Mouse (Mus musculus) naive thymus-derived CD4-positive, alpha-beta T cell, adult 2 months (primary cell): ENCODE data around the gene Ptpn13.

ENCODE experiments used
- DNase-seq: peaks from one replicate; pipeline ENCODE4 v3.0.0-alpha.2; 2011; ENCODE audit warnings: low read depth

The Ptpn13 gene

DNA sequence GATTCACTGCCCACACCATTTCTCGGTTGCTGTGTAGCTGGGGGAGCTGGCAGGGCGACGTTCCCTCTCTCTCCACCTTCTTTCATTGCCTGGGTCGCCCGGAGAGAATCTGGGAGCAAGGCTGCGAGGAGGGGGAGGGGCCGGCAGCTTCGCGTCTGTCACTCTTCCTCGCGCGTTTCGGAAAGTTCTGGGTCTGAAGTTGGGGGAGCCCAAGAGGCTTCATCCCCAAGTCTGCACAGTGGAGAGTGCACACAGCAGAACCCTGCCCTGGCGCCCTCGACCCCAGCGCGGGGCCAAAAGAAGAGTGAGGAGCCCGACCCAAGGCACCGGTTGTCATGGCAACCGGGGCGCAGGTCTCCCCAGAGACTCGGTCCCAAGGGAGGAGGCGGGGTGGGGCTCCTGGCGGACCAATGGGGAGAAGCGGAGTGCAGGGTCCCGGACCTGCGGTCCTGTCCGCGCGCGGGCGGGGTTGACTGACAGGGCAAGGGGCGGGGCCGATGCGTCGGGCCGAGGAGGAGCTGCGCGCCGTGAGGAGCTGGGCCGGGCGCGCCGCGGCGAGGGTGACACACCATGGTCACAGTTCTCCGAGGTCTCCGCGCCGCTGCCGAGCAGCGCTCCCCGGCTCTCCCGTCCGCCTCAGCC is at the start of gene Ptpn13:
Gene Ptpn13, plus strand, starts transcription at position 515 of the 642 bp plus-strand sequence.
- peak; percentile 69 for DNase-seq

GRCm38 (mm10) chr5:103375226-103375625 is 49.8 kb upstream of the Ptpn13 start:
- DNase-seq: no peak

- DNase-seq: peak; percentile 50
Observed at GRCm38 (mm10) chr5:103376354-103377295, 48.4 kb upstream of the Ptpn13 start.

DNA sequence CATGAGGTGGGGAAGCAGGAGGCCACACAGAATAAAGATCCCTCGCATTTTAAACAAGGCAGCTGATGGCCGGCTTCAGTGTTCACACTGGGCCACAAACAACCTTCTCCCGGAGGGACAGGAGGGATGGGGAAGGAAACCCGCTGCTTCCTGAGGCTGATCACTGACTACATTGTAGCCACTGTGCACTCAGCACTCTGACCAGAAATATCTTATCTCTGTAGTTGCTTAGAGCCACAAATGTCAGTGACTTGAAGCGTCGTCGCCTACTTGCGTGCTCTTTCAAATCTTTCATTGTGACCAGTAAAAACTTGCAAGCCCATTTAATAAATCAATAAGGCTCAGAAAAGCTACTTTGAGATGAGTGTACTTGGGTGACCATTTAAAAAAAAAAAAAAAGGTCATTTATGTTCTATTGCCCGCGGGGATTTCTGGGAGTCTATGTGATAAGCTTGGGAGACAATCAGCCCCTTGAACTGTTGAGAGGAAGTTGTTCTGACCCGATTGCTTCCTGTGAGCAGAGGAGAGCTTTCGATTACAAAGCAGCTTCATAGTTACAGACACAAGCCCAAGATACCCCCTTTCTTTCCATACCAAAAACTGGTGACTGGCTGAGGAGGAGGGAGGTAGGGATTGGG is 47.4 kb upstream of the Ptpn13 start:
- peak; percentile 54 for DNase-seq

- DNase-seq: no peak
Observed at GRCm38 (mm10) chr5:103380785-103381527, 44.0 kb upstream of the Ptpn13 start.

- DNase-seq: no peak
Observed at GRCm38 (mm10) chr5:103382951-103383350, 42.0 kb upstream of the Ptpn13 start.

DNA sequence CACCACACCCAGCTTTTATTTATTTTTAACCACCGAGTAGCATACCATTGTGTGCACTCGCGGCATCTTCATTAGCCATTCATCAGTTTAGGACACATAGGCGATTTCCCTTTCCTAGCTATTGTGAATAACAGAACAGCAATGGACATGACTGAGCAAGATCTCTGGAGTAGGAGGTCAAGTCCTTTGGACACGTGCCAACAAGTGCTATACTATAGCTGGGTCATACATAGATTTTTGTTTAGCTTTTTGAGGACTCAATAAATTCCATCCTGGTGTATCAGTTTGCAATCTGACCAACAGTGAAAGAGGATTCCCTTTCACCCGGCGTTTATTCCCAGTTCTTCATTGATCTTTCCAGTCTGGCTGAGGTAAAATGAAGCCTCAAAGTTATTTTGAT is 41.0 kb upstream of the Ptpn13 start:
- no peak for DNase-seq

DNA sequence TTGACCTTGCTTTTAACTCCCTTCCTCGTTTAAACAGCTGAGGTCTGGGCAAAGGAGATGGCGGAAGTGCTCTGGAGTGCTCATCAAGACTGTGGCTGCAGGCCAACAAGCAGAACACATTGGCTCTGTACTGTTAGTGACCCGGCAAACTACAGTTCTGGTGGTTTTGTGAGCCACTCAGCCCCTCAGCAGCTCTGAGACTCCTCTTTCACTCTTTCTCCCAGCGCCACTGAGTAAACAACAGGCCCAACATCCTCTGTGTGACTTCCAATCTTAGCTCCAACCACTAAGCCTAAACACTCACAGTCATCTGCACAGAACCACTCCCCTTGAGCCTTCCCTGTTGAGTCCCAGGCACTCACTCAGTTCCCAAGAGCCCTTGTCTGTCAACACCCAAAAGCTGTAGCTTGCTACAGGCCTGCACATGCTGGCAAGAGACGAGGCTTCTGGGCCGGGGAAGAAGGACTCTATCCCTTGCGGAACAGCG is 37.4 kb upstream of the Ptpn13 start:
- DNase-seq: no peak

- no peak for DNase-seq
Observed at GRCm38 (mm10) chr5:103389415-103389814, 35.6 kb upstream of the Ptpn13 start.

DNA sequence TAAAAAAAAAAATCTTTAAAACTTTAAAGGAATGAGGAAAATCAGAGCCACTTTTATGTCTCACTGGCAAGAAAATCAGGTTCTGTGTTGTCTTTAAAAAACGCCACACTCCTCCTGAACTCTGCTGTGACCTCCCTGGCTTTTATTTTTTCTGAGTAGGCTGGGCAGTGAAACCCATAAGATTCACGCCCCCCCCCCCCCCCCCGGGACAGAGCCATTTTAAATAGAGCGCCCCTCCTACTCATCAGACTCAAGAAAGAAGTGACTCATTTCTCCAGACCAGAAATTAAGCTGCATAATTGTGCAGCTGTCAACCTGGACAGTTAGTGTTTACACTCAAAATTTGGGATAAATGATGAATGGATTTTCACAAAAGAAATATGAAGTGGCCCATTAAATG is 31.8 kb upstream of the Ptpn13 start:
- DNase-seq: no peak

DNA sequence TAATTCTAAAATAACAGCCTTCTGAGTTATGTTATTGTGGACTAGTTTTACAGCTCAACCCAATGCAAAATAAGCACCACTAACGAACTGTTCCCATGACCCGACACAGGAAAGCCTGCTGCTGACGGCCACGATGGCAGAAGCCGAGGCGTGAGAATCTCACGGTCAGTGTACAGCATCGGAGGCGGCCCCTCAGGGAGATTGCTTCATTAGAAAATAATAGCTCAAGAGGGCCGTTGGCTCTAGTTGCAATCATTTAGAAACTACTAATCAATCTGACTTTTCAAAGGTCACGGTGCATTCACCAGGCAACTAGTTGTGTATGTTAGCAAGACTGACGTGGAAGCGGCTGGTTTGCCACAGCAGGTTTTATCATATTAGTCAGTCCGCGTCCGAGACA is 31.2 kb upstream of the Ptpn13 start:
- no peak for DNase-seq

- DNase-seq: no peak
Observed at GRCm38 (mm10) chr5:103395683-103396082, 29.3 kb upstream of the Ptpn13 start.

DNA sequence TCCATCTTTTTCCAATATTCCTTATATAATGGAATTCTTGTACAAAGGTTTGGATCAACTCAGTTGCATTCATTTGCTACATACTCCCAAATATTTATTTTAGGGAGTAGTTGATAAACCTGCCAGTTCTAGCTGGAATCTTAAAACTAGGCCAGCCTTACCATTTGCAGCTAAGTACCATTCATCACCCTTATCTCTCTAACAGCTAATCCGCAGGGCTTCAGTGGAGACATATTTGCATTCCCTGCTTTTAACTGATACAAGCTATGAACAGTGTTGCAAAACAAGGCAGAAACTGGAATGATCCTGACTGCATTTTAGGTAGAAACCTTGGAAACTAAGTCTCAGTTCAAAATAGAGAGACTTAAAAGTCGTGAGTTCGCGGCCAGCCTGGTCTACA is 27.6 kb upstream of the Ptpn13 start:
- DNase-seq: no peak

DNA sequence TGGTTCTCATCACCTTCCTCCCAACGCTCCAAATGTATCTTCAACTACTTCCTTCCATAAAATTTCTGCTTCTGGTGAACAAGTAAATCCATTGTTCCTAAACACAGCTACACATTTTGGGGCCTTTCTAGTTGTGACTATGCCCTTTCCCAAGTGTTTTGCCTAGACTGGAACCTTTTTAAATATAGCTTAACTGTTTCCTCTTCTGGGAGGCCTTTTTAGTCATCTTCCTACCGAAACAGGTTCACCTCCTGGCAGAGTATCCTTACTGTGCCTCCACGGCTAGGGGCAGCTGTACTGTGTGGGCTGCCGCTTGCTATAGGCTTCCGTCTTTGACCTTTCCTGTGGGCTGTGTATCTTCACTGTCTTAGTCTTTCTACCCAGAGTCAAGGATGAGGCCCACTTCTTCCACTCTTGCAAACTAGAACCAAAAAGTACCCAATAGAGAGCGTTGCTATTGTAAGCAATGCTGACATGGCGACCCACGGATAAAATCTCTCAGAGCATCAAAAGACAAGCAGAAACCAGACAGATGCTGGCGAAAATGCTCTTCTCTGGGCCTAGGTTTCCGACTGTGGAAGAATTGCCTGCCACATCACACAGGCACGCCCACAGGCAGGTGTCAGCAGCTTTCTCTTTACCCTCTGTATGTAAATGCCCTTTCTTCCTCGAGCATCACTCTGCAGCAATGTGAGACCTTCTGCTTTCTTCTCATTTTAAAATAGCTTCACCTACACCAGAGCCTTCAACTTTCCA is 20.6 kb upstream of the Ptpn13 start:
- peak; percentile 27 for DNase-seq

GRCm38 (mm10) chr5:103405921-103406320 is 19.1 kb upstream of the Ptpn13 start:
- DNase-seq: no peak

DNA sequence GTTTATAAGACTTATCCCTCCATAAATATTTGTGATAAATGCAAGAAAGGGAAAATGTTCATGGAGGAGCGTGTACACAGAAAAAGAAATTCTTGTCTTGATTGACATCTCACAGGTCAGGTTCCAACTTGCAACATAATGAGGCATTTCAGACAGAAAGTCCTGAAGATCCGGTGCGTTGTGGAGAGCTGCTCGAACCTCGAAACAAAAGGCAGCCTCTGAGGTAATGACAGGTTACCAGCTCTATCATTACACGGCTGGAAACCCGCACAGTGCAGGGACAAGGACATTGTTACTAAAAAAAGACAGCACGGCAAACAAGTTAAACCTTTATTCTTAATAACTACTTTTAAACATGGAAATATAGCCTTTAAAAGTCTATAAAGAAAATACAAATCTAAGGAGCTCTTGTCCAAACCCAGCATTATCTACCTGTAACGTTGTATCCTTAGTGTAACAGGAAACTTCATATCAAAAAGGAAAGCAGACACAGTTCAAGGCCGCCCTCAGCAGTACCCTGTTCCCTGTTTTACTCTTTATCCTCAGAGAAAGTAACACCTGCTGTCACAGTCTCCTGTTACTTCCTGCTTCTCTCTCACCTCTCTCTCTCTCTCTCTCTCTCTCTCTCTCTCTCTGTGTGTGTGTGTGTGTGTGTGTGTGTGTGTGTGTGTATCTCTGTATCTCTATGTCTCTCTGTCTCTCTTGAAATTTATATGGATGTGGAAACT is 12.8 kb upstream of the Ptpn13 start:
- DNase-seq: no peak

DNA sequence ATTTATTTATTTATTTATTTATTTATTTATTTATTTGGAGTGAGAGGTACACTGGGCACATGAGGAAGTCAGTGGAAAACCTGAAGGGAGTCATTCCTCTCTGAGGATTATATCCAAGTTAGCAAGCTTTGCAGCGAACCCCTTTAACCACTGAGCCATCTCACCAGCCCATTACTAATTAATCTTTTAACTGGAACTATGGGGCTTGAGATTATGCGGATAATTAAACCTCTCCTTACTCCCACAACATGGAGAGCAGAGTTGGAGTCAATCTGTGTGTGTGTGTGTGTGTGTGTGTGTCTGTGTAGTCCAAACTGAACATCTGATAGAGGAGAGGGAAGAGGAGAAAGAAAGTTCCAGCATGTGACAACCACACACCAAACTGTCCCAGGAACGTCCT is 10.4 kb upstream of the Ptpn13 start:
- DNase-seq: no peak

GRCm38 (mm10) chr5:103418009-103418408 is 7.0 kb upstream of the Ptpn13 start:
- DNase-seq: no peak

- no peak for DNase-seq
Observed at GRCm38 (mm10) chr5:103418886-103419285, 6.1 kb upstream of the Ptpn13 start.

DNA sequence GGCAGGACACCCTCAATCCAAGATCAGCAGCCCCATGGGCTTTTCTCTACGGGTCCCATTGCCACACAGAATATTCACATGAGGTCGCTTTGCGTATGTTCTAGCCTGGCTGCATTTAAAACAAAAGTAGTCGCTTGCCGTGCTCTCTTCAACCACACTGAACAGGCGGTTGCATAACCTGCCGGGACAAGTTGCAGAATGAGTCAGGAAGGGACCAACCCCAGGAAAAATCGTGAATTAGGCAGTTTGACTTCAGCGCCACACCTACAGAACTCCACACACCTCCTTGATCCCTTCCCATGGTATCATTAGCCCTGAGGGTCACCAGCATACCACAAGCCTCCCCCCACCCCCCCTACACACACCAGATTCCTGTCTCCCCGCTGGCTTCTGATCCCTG is 4.4 kb upstream of the Ptpn13 start:
- DNase-seq: no peak

GRCm38 (mm10) chr5:103422609-103423008 is 2.4 kb upstream of the Ptpn13 start:
- DNase-seq: no peak
